Comparison of ENCODE assay signal across 8 mouse cellular contexts in the genomic region with DNA sequence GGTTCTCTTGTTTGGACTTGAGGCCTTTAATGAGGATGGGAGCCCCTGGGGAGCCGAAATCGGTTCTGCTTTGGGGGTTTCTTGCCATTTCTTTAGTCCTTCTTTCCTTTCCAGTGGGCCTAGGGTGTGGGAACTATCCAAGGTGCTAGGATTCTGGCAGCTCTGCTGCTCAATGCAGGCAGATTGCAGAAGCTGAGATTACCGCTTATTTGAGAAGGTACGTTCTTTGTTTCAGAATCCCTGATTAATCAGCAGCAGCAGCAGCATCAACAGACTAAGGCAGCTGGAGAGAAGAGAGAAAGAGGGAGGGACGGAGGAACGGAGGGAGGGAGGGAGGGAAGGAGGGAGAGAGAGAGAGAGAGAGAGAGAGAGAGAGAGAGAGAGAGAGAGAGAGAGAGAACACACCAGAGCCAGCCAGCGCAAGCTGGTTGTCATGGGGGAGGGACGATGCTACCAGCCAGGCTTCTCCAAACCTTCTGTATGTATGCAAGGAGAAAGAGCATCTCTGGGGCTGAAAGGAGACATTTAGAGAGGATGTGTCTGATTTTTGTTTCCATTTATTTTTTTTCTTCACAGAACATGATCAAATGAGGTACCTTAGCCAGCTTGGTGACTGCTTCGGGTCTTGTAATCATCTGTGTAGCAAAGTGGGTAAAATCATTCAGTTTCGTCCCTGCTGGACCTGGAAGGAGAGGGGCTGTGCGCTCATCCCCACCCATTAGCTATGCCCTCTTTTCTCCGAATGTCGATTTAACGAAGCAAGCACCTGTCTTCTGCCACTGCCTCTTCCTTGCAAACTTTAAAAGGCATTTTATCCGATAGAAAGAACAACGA. TPM values are rescaled to one million over a fixed set of nuclear protein-coding genes. Genes with fewer than 3 reads are reported as not detected.
DNase-seq lines count a peak whose midpoint lies in the region; ATAC-seq and TF ChIP-seq lines count a peak whose summit lies in the region.

A gene (plus strand): TSS at position 120 of the 834 bp plus-strand sequence.

- intact Hi-C loops in left cerebral cortex, postnatal 4 days (cut with DNase I): loop anchor here (10.0 kb wide), 1 partner anchor 242 kb away; no protein-coding TSS in a partner anchor

- 35% methylated on average over 16 of the region's 16 CpGs for WGBS in lung, adult 2 months

- TF ChIP-seq CTCF in lung, adult 2 months (IDR thresholded peaks at IDR 0.05; ENCODE audit: insufficient read depth, low read length): no peak

- TF ChIP-seq POLR2A in lung, adult 2 months (IDR thresholded peaks at IDR 0.05; ENCODE audit: borderline replicate concordance, extremely low read depth, low read depth, low read length): no peak

- no peak within 1 kb of the TSS for H3K4me3 ChIP-seq in lung, adult 2 months (replicated peaks; ENCODE audit: extremely low read depth, low read depth, low read length)

- peak; percentile 95 for DNase-seq in brain, adult 2 months (ENCODE audit: low read depth, low spot score)
- DNase-seq in cerebellum, postnatal 14 days: peak; percentile 79 to 81
- peak; percentile 60 to 74 for DNase-seq in frontal cortex, postnatal 36 days (ENCODE audit: low spot score in 2 of 2)
- peak; percentile 73 for DNase-seq in left cerebral cortex, postnatal 4 days
- peak; percentile 50 for DNase-seq in right cerebral cortex, postnatal 14 days
- no peak for DNase-seq in lung, adult 2 months
- DNase-seq in heart, adult 9 months (ENCODE audit: low spot score in 2 of 2): no peak

- ATAC-seq in erythroblast, adult 5-6 weeks (replicated peaks; ENCODE audit: low FRiP score, poor library complexity, severe bottlenecking): no peak

- H3K4me1 ChIP-seq in lung, adult 2 months (ENCODE audit: control insufficient read depth, insufficient read depth, low read length): no peaks in the 10 kb centered on the region

RNA-seq across cellular contexts. Expression of the gene that starts here (rescaled TPM):
- total RNA-seq in left cerebral cortex, postnatal 4 days (2021): 10 to 100 TPM; 38.6 to 39.4 TPM
- polyA plus RNA-seq in lung, adult 2 months (2012; rRNA removed): not detected in 2 replicates
- not detected in 2 replicates for total RNA-seq in erythroblast, adult 5-6 weeks (2015; ENCODE audit: low replicate concordance)
- not detected in 2 replicates for total RNA-seq in erythroblast, adult 5-6 weeks (2017; ENCODE audit: low replicate concordance)

Comparison
In these comparisons a context has a peak if more than half of its experiments do, and no peak if none do; other contexts are left out.
1. RNA of the gene that starts here (total RNA-seq): 38.6 to 39.4 TPM in left cerebral cortex, postnatal 4 days; not detected in erythroblast, adult 5-6 weeks; every median in the first group is over 10 times any median in the second.
2. DNase-seq: peak in brain, adult 2 months (single experiment), cerebellum, postnatal 14 days (2 of 2), frontal cortex, postnatal 36 days (2 of 2), left cerebral cortex, postnatal 4 days (single experiment) and right cerebral cortex, postnatal 14 days (single experiment); none in lung, adult 2 months (single experiment) and heart, adult 9 months (0 of 2).